Mouse (Mus musculus) liver, embryonic 15.5 days (tissue): Measurements from ENCODE around the gene Aif1. TPM values are rescaled to one million over a fixed set of nuclear protein-coding genes. Genes with fewer than 3 reads are reported as not detected.
"Not testable (repeated sequence)": the region's sequence is repeated elsewhere in the genome, so short reads cannot be mapped to it uniquely, and the experiment has no call there.

ENCODE experiments used
- ATAC-seq: fragments of 200-750 bp; cut with Nextera tagmentation; 2 replicates; pipeline ENCODE4 v1.8.0; 2017; ENCODE audit warnings: moderate number of reproducible peaks, mild to moderate bottlenecking, moderate library complexity; ENCODE audit not compliant: insufficient read depth
- H3K27ac ChIP-seq: fragments of 300-500 bp; sonication (generic); replicated peaks from 2 replicates; pipeline ENCODE4 v1.5.1; 2015; ENCODE audit warnings: mild to moderate bottlenecking, inconsistent platforms
- H3K27me3 ChIP-seq: fragments of 300-500 bp; sonication (generic); 2 replicates; pipeline ENCODE4 v1.6.1; 2015; ENCODE audit warnings: mild to moderate bottlenecking, inconsistent platforms
- H3K36me3 ChIP-seq: fragments of 300-500 bp; sonication (generic); replicated peaks from 2 replicates; pipeline ENCODE4 v1.6.1; 2015; ENCODE audit warnings: moderate library complexity, mild to moderate bottlenecking, inconsistent platforms
- H3K4me1 ChIP-seq: fragments of 300-500 bp; sonication (generic); replicated peaks from 2 replicates; pipeline ENCODE4 v1.6.1; 2015; ENCODE audit warnings: inconsistent platforms
- H3K4me2 ChIP-seq: fragments of 300-500 bp; sonication (generic); 2 replicates; pipeline ENCODE4 v1.6.1; 2015; ENCODE audit warnings: moderate library complexity, mild to moderate bottlenecking, inconsistent platforms
- H3K4me3 ChIP-seq: fragments of 300-500 bp; sonication (generic); replicated peaks from 2 replicates; pipeline ENCODE4 v1.5.1; 2015; ENCODE audit warnings: mild to moderate bottlenecking, inconsistent platforms
- H3K9ac ChIP-seq: fragments of 300-500 bp; sonication (generic); 2 replicates; pipeline ENCODE4 v1.6.1; 2015; ENCODE audit warnings: moderate library complexity, mild to moderate bottlenecking, inconsistent platforms
- H3K9me3 ChIP-seq: fragments of 300-500 bp; sonication (generic); replicated peaks from 2 replicates; pipeline ENCODE4 v1.6.1; 2016; ENCODE audit warnings: inconsistent platforms
- WGBS: fragments of 180-500 bp; shearing (Covaris S2); methylation state at CpG from one replicate; pipeline ENCODE4 v1.1.7; 2015; ENCODE audit warnings: mixed read lengths; ENCODE audit not compliant: insufficient replicate concordance; 5-methylcytosine and 5-hydroxymethylcytosine counted together
- microRNA-seq: library from miRNA; unstranded; fragments of <30 nt; microRNA quantifications from one replicate; pipeline ENCODE4, GENCODE M21; 2016
- polyA plus RNA-seq: library from polyadenylated mRNA; unstranded; fragments of >200 nt; fragmentation: Nextera tagmentation; extraction: Ambion mirVana; gene quantifications from 2 replicates; pipeline ENCODE4 v1.2.1, GENCODE M21; 2015

Aif1 gene
- polyA plus RNA-seq, 1 experiment from 2014 or later: 22.2 TPM

- peaks cover 74% of the 10 kb centered on the region for H3K4me1 ChIP-seq
- ATAC-seq: peak; percentile 72
Measured at GRCm38 (mm10) chr17:35126206-35126611, 49.7 kb downstream of the Aif1 start, which contains the start of gene D17H6S53E. Gene D17H6S53E, plus strand, starts transcription at chr17:35126373.

GRCm38 (mm10) chr17:35125578-35125977 lies 50.3 kb downstream of the Aif1 start:
- peaks cover 42% of the 10 kb centered on the region for H3K36me3 ChIP-seq
- no peak for ATAC-seq
- no peaks in the 10 kb centered on the region for H3K9me3 ChIP-seq
- peak overlapping the region; percentile 91 for H3K27ac ChIP-seq
- peaks cover 70% of the 10 kb centered on the region for H3K4me1 ChIP-seq
- H3K27me3 ChIP-seq: no peaks in the 10 kb centered on the region
- H3K9ac ChIP-seq: peak overlapping the region; percentile 85
- H3K4me3 ChIP-seq: peak overlapping the region; percentile 70
- 39% methylated on average over 6 of the region's 6 CpGs for WGBS
- H3K4me2 ChIP-seq: peak overlapping the region; percentile 90

More at GRCm38 (mm10) chr17:35126206-35126611, 49.7 kb downstream of the Aif1 start, which contains the start of gene D17H6S53E:
- Histone ChIP-seq H3K4me2 (peak within 1 kb of the TSS; percentile 90), H3K27ac (peak within 1 kb of the TSS; percentile 91), H3K9ac (peak within 1 kb of the TSS; percentile 85), H3K36me3 (peaks cover 43% of the 10 kb centered on the region), H3K4me3 (peak within 1 kb of the TSS; percentile 70), H3K27me3 (no peaks in the 10 kb centered on the region), H3K9me3 (no peaks in the 10 kb centered on the region)
- WGBS: under 1% methylated on average over 36 of the region's 36 CpGs

DNA sequence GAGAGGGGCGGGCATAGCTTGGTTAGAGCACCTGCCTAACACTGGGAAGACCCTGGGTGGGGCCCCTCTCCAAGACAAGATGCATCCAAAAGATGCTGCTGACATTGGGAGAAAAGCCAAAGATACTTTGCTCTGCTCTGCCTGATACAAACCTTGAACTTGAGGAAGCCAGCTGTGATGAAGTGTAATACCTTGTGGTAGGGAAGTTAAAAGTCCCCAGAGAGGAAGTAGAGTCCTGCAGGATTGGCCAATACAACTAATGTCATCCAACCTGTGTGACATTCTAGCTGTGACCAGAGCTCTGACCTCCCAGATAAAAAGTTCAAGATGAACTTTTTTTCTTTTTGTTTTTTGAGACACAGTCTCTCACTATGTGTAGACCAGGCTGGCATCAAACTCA lies 50.8 kb downstream of the Aif1 start:
- H3K4me3 ChIP-seq: peak overlapping the region; percentile 70; the same call in 1 of the 2 replicates
- peaks cover 38% of the 10 kb centered on the region for H3K36me3 ChIP-seq
- H3K4me1 ChIP-seq: peaks cover 70% of the 10 kb centered on the region
- no peaks in the 10 kb centered on the region for H3K27me3 ChIP-seq
- peak overlapping the region; percentile 90 for H3K4me2 ChIP-seq
- WGBS: 94% methylated on average over 1 of the region's 1 CpGs
- no peaks in the 10 kb centered on the region for H3K9me3 ChIP-seq
- H3K9ac ChIP-seq: no peak overlapping the region
- ATAC-seq: no peak
- peak overlapping the region; percentile 91 for H3K27ac ChIP-seq

- 83% methylated on average over 12 of the region's 12 CpGs for WGBS
- H3K4me2 ChIP-seq, H3K4me3 ChIP-seq, H3K27me3 ChIP-seq, ATAC-seq, H3K27ac ChIP-seq, H3K9ac ChIP-seq, H3K9me3 ChIP-seq: not testable (repeated sequence)
- Histone ChIP-seq H3K36me3 (peaks cover 37% of the 10 kb centered on the region), H3K4me1 (peaks cover 70% of the 10 kb centered on the region)
Measured at GRCm38 (mm10) chr17:35124261-35124896, 51.5 kb downstream of the Aif1 start.

DNA sequence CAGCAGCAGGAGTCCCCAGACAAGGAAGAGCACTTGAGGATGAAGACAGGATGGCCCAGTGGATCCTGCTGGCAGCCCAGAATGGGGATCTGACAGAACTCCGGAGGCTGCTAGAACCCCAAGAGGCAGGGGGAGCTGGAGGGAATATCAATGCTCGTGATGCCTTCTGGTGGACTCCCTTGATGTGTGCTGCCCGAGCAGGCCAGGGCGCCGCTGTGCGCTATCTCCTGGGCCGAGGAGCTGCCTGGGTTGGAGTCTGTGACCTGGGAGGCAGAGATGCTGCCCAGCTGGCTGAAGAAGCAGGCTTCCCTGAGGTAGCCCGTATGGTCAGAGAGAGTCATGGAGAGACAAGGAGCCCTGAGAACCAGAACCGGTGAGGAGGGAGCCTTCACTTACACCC lies 52.6 kb downstream of the Aif1 start:
- not testable (repeated sequence) for H3K4me3 ChIP-seq, H3K9me3 ChIP-seq, ATAC-seq, H3K27ac ChIP-seq, H3K27me3 ChIP-seq, H3K4me2 ChIP-seq, H3K9ac ChIP-seq
- 86% methylated on average over 9 of the region's 9 CpGs for WGBS
- Histone ChIP-seq H3K36me3 (peaks cover 37% of the 10 kb centered on the region), H3K4me1 (peaks cover 62% of the 10 kb centered on the region)

DNA sequence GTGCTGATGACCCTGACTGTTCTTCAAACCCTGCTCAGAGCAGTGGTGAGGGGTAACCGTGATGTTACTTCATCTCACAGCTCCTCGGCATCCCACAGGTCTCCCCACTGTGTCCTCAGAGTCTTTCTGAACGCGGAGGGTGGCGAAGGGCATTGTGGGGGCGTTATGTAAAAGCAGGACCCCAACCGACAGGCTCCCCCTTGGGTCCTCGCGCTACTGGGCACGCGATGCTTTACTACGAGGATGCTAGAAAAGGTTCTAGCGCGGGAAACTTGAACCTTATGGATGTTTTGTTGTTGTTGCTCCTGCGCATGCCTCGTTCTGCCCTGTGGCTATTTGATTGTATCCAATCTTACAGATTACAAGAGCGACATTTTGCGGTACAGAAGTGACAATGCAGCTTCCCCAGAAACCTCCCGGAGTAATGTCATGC lies 54.0 kb downstream of the Aif1 start, which contains the start of gene Csnk2b:
Gene Csnk2b, minus strand, starts transcription at position 183 of the 433 bp plus-strand sequence.
- under 1% methylated on average over 19 of the region's 19 CpGs for WGBS
- Histone ChIP-seq H3K9ac (peak within 1 kb of the TSS; percentile 94), H3K4me3 (peak within 1 kb of the TSS; percentile 88), H3K27ac (peak within 1 kb of the TSS; percentile 92), H3K9me3 (no peaks in the 10 kb centered on the region), H3K4me1 (peaks cover 50% of the 10 kb centered on the region), H3K4me2 (peak within 1 kb of the TSS; percentile 95), H3K36me3 (peaks cover 49% of the 10 kb centered on the region), H3K27me3 (no peaks in the 10 kb centered on the region)
- ATAC-seq: no peak

DNA sequence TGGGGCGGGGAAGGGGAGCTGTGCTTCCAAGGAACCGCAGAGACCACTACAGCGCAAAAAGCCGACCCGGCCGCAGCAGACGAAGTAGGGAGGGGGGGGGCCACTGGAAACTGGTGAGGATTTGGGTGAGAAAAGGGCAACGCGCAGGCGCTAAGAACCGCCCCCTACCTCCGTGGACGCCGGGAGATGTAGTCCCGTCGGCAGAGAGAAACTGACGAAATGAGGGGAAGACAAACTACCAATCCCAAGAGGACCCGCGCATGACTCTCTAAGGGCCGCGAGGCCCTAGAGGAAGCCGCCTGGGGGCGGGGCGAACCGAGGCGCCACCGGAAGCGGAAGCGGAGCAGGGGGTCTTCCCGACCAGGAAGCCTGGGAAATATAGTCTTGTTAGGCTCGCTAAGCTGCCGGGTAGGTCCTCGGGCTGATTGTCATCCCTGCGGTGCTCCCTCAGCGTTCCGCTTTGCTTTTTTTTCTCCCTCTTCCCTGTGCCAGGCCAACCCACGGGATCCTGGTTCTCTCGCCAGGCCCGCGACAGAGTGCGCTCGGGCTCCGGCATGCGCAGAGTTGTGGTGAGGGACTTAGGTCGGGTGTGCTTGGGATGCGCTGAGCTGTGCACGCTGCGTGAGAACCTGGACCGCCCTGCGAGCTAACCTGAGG lies 54.6 kb downstream of the Aif1 start, which contains the start of gene Gpank1:
Gene Gpank1, plus strand, starts transcription at position 313 of the 657 bp plus-strand sequence.
- H3K27me3 ChIP-seq: no peaks in the 10 kb centered on the region
- under 1% methylated on average over 50 of the region's 50 CpGs for WGBS
- no peaks in the 10 kb centered on the region for H3K9me3 ChIP-seq
- ATAC-seq: peak; percentile 93
- H3K36me3 ChIP-seq: peaks cover 55% of the 10 kb centered on the region
- H3K4me3 ChIP-seq: peak within 1 kb of the TSS; percentile 88
- H3K27ac ChIP-seq: peak within 1 kb of the TSS; percentile 92
- peaks cover 44% of the 10 kb centered on the region for H3K4me1 ChIP-seq
- H3K4me2 ChIP-seq: peak within 1 kb of the TSS; percentile 95
- peak within 1 kb of the TSS; percentile 94 for H3K9ac ChIP-seq

Small RNA genes lying within 50 kb of the gene (microRNA-seq; reads per million reads assigned to microRNA genes)
- not detected for gene Mir6973a
- gene Mir6974: not detected

Other genes starting within 250 kb of the Aif1 start
- 17.1 and 19.8 TPM in 2 replicates for gene Neu1, start 244.8 kb downstream of the Aif1 start, polyA plus RNA-seq
- gene Hspa1b, start 216.8 kb downstream of the Aif1 start, polyA plus RNA-seq: 0.06 and 0.14 TPM in 2 replicates
- 0.32 TPM in 1 of 2 replicates, not detected in the other for gene Gm20481, start 206.2 kb downstream of the Aif1 start, polyA plus RNA-seq
- 0.96 and 1.6 TPM in 2 replicates for gene Hspa1a, start 203.9 kb downstream of the Aif1 start, polyA plus RNA-seq
- 0.25 and 0.31 TPM in 2 replicates for gene Hspa1l, start 203.4 kb downstream of the Aif1 start, polyA plus RNA-seq
- gene Lsm2, start 194.2 kb downstream of the Aif1 start, polyA plus RNA-seq: 120 and 123 TPM in 2 replicates
- gene Vars, start 175.1 kb downstream of the Aif1 start, polyA plus RNA-seq: 99.0 and 133 TPM in 2 replicates
- gene Vwa7, start 159.5 kb downstream of the Aif1 start, polyA plus RNA-seq: 0.09 and 0.12 TPM in 2 replicates
- 2.2 and 2.3 TPM in 2 replicates for gene Sapcd1, start 148.1 kb downstream of the Aif1 start, polyA plus RNA-seq
- 3.4 and 4.3 TPM in 2 replicates for gene Msh5, start 129.3 kb downstream of the Aif1 start, polyA plus RNA-seq
- 120 and 122 TPM in 2 replicates for gene Clic1, start 126.1 kb downstream of the Aif1 start, polyA plus RNA-seq
- 18.6 and 22.8 TPM in 2 replicates for gene Ddah2, start 117.0 kb downstream of the Aif1 start, polyA plus RNA-seq
- 0.21 and 0.40 TPM in 2 replicates for gene Ly6g6c, start 110.7 kb downstream of the Aif1 start, polyA plus RNA-seq
- gene Mpig6b, start 109.9 kb downstream of the Aif1 start, polyA plus RNA-seq: 3.2 and 4.4 TPM in 2 replicates
- 0.12 and 0.26 TPM in 2 replicates for gene Ly6g6e, start 99.2 kb downstream of the Aif1 start, polyA plus RNA-seq
- 0.41 and 0.70 TPM in 2 replicates for gene Ly6g6d, start 98.0 kb downstream of the Aif1 start, polyA plus RNA-seq
- 5.1 and 7.0 TPM in 2 replicates for gene Ly6g6f, start 90.5 kb downstream of the Aif1 start, polyA plus RNA-seq
- gene Abhd16a, start 86.8 kb downstream of the Aif1 start, polyA plus RNA-seq: 50.0 and 53.2 TPM in 2 replicates
- gene Ly6g5c, start 67.8 kb downstream of the Aif1 start, polyA plus RNA-seq: not detected in 2 replicates
- 0.23 and 0.24 TPM in 2 replicates for gene Ly6g5b, start 60.6 kb downstream of the Aif1 start, polyA plus RNA-seq
- 12.8 and 15.5 TPM in 2 replicates for gene Gpank1, start 54.6 kb downstream of the Aif1 start, polyA plus RNA-seq
- 125 TPM in 2 replicates for gene Csnk2b, start 54.0 kb downstream of the Aif1 start, polyA plus RNA-seq
- 2.2 and 2.5 TPM in 2 replicates for gene D17H6S53E, start 49.7 kb downstream of the Aif1 start, polyA plus RNA-seq
- gene Apom, start 44.0 kb downstream of the Aif1 start, polyA plus RNA-seq: 853 and 907 TPM in 2 replicates
- 19.3 and 20.0 TPM in 2 replicates for gene Bag6, start 40.9 kb downstream of the Aif1 start, polyA plus RNA-seq
- 46.9 and 52.2 TPM in 2 replicates for gene Prrc2a, start 11.2 kb downstream of the Aif1 start, polyA plus RNA-seq
- gene Lst1, start 12.4 kb upstream of the Aif1 start, polyA plus RNA-seq: 40.1 and 40.2 TPM in 2 replicates
- gene Ltb, start 18.4 kb upstream of the Aif1 start, polyA plus RNA-seq: 1.2 and 2.0 TPM in 2 replicates
- gene Tnf, start 25.9 kb upstream of the Aif1 start, polyA plus RNA-seq: 0.31 and 0.36 TPM in 2 replicates
- gene Lta, start 29.3 kb upstream of the Aif1 start, polyA plus RNA-seq: 0.06 TPM in 1 of 2 replicates, not detected in the other
- gene Gm16181, start 44.8 kb upstream of the Aif1 start, polyA plus RNA-seq: 0.24 TPM in 1 of 2 replicates, not detected in the other
- 0.58 and 0.63 TPM in 2 replicates for gene Atp6v1g2, start 57.6 kb upstream of the Aif1 start, polyA plus RNA-seq
- 3.2 and 3.6 TPM in 2 replicates for gene Nfkbil1, start 59.7 kb upstream of the Aif1 start, polyA plus RNA-seq
- gene Ddx39b, start 65.7 kb upstream of the Aif1 start, polyA plus RNA-seq: 141 and 150 TPM in 2 replicates
- gene H2-D1, start 86.7 kb upstream of the Aif1 start, polyA plus RNA-seq: 99.7 and 119 TPM in 2 replicates
- gene H2-Q1, start 144.3 kb upstream of the Aif1 start, polyA plus RNA-seq: 0.58 and 0.70 TPM in 2 replicates
- gene H2-Q2, start 166.2 kb upstream of the Aif1 start, polyA plus RNA-seq: 0.94 and 1.4 TPM in 2 replicates
- 2.2 and 2.7 TPM in 2 replicates for gene H2-Q4, start 203.5 kb upstream of the Aif1 start, polyA plus RNA-seq
- gene H2-Q6, start 248.8 kb upstream of the Aif1 start, polyA plus RNA-seq: 9.5 and 11.9 TPM in 2 replicates